Mouse (Mus musculus): ENCODE results near the gene Dus1l.
A peak's percentile ranks its signal among the peaks of the same experiment; 100 is the strongest.
"Not testable (repeated sequence)": the region's sequence is repeated elsewhere in the genome, so short reads cannot be mapped to it uniquely, and the experiment has no call there.

The Dus1l gene

DNA sequence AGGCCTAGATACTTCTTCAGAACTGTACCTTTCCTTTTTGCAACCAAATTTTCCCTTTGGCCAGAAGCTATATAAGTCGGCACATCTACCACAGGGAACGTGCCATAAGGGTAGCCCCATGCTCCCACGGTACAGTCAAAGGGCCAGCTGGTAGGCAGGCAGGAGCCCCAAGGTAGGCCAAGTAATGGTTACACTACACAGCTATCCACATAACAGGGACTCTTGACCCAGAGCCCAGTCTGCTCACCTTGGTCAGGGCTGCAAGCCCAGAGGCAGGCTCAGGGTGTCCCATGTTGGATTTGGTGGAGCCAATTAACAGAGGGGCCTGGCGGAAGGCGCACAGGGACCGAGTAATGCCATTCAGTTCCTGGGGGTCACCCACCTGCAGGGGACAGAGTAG, 23.4 kb upstream of the Dus1l start:
- DNase-seq (ENCODE audit: low spot score in 2 of 2), result no peak

GRCm38 (mm10) chr11:120818251-120818650, 22.0 kb upstream of the Dus1l start:
- DNase-seq (ENCODE audit: low spot score in 2 of 2), result no peak

DNA sequence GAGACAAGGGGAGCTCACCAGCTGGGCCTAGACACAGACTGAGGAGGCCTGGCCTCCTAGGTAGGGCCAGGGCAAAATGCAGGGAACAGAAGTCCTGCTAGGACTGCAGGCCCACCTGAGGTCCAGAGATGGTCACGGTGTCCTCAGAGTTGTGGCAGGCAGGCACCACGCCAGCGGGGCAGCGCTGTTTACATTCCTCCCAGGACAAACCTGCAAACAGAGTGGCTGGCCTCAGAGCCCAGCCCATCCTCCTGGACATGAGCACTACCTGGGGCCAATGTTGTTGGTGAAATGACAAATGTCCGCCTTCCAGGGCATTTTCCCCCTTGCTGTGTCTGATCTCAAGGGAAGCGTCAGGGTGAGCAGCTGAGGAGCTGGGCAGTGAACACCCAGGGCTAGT, 21.2 kb upstream of the Dus1l start:
- DNase-seq (ENCODE audit: low spot score in 2 of 2), result no peak

DNA sequence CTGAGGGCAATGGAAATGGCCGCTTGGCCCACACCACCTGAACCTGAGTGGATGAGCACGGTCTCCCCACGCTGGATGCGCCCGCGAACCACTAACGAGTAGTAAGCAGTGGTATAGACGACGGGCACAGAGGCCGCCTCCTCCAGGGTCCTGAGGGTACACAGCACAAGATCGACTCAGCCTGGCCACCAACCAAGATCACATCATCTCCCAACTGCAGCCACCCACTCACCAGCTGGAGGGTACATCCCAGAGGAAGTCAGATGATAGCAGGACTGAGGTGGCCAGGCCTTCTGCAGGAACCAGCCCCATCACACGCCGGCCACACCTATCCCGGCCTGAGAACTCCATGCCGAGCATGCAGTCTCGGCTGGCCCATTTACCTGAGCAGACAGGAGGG, 15.9 kb upstream of the Dus1l start:
- DNase-seq (ENCODE audit: low spot score in 2 of 2), result no peak

GRCm38 (mm10) chr11:120808010-120808409, 11.8 kb upstream of the Dus1l start:
- DNase-seq (ENCODE audit: low spot score in 2 of 2), result no peak

- DNase-seq (ENCODE audit: low spot score in 2 of 2), result no peak
Measured at GRCm38 (mm10) chr11:120805375-120806298, 9.4 kb upstream of the Dus1l start.

DNA sequence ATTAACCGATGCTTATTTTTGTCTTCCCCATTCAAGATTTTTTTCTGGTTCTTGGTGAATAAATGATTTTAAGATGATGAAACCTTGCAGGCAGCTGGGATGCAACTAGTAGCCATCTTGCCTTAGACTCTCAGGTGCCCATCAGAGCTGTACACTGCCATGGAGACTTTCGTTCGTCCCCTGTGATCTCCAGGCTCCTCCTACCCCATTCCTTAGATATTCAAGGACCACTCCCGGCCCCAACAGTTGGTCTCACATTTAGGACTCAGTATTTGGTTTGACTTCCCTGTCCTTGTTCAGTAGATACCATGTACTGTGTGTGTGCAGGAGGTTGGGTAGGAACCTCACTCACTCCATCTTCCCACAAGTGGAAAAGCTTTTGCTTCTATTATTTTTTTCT, 8.6 kb upstream of the Dus1l start:
- DNase-seq (ENCODE audit: low spot score in 2 of 2), result no peak

GRCm38 (mm10) chr11:120804274-120804673, 8.1 kb upstream of the Dus1l start:
- no peak for DNase-seq (ENCODE audit: low spot score in 2 of 2)

DNA sequence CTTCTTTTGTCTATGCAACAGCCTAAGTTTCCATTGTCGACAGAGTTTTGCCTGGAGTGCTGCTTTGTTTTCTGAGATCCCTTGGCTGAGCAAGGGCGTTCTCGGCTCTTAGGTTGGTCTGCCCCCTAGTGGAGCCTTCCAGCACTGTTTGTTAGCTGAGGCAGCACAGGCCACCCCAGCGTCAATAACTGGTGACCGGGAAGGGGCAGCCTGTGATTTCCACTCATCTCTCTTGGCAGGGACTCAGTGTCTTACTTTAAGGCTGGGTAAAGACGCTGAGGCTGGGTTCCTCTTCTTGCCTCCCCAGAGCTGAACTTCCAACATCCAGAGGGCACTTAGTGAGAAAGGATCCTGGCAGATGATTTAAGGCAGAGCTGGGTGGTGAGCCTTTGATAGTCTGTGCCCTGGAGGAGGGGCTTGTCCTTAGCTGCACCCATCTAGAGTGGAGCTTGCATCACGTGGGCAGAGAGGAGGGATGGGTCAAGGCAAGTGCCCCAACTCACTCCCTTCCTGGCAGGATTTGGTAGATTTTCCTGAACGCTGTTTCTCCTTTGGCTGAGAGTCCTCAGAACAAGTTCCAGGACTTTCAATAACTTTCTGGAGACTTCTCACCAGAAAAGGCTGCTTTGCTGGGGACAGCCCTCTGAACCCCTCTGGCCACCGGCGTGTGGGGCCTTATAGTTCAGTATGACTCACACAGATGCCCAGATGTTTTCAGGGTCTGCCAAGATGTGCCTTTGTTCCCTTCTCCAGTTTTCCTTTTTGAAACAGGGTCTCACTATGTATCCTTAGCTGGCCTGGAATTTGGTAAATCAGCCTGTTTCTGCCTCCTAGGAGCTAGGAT, 4.1 kb upstream of the Dus1l start:
- peak; percentile 78 to 91 for DNase-seq (ENCODE audit: low spot score in 2 of 2)

GRCm38 (mm10) chr11:120799316-120799890, 3.2 kb upstream of the Dus1l start:
- DNase-seq (ENCODE audit: low spot score in 2 of 2), result no peak

DNA sequence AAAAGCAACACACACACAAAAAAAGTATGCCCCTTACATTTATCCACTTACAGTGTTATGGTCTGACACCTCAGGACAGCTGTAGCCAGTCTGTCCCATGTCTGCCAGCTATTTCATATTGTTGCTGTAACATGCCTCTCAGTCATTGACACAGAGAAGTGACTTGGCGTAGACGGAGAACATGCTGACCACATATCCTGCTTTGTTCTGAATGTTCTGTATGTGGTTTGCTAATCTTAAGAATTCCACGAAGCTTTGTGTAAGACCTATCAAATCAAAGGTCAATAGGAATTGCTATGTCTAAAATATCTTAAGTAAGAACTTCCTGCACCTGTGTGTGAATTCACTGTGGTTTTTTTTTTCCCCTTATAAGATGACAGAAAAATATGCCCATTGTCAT, 2.0 kb upstream of the Dus1l start:
- no peak for DNase-seq (ENCODE audit: low spot score in 2 of 2)

GRCm38 (mm10) chr11:120796614-120796946, 377 bp upstream of the Dus1l start:
- DNase-seq (ENCODE audit: low spot score in 2 of 2), result no peak

GRCm38 (mm10) chr11:120792652-120793051, 3.6 kb downstream of the Dus1l start:
- no peak for DNase-seq (ENCODE audit: low spot score in 2 of 2)

- DNase-seq (ENCODE audit: low spot score in 2 of 2), result no peak
Measured at GRCm38 (mm10) chr11:120789810-120790209, 6.4 kb downstream of the Dus1l start.

DNA sequence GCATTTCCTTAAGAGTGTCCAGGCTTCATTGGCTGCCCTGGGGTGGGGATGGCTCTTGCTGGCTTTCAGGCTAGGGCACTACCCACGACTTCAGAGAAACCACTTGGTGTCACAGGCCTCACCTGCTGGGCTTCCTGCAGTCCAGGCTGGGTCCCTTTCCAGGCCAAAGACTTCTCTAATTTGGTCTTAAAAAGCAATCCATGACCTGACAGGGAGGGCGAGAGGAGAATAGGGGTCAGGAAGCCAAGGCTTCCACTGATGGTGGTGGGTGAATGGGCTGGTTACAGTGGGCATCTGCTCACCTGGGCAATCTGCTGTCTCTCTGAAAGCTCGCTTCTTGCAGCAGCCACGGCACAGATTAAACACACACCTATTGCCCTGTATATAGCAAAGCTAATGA, 6.8 kb downstream of the Dus1l start:
- no peak for DNase-seq (ENCODE audit: low spot score in 2 of 2)

GRCm38 (mm10) chr11:120788460-120788859, 7.7 kb downstream of the Dus1l start:
- not testable (repeated sequence) for DNase-seq (ENCODE audit: low spot score in 2 of 2)

GRCm38 (mm10) chr11:120785145-120785544, 11.1 kb downstream of the Dus1l start:
- DNase-seq (ENCODE audit: low spot score in 2 of 2), result no peak

DNA sequence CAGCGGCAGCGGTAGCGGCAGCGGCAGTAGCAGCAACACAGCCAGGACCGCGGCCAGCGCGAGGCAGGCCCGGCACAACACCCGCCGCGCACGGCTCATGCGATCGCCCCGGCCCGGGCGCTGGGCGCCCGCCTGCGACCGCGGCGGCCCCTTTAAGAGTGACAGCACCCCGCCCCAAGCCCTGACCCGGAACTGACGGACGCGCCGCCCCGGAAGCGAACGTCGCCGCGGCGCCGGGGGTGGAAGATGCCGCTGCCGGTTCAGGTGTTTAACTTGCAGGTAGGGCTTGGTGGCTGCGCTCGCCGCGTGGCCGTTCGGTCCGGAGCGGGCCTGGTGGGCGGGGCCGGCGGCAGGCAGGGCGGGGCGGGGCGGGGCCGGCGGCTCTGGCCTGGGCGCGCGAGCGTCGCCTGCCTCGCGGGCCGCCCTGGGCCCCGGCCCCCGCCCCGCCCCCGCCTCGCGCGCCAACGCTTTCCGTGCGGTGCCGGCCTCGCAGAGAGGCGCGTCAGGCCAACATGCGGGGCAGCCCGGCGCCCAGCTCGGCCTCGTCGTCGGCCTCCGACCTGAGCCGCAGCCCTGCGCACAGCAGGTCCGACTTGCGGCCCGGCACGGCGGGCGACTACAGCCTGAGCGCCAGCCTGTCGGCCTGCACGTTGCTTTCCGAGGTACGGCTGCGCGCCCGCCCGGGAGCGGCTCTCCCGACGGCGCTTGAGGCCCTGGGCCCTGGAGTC, 12.0 kb downstream of the Dus1l start, which contains the start of the genes Rfng and Gps1:
Gene Rfng (minus strand): TSS at position 144 of the 728 bp plus-strand sequence.
Gene Gps1 (plus strand): TSS at position 209 of the 728 bp plus-strand sequence.
- DNase-seq (ENCODE audit: low spot score in 2 of 2), result peak; percentile 77 to 87

- no peak for DNase-seq (ENCODE audit: low spot score in 2 of 2)
Measured at GRCm38 (mm10) chr11:120783426-120784063, 12.7 kb downstream of the Dus1l start.

- DNase-seq (ENCODE audit: low spot score in 2 of 2), result not testable (repeated sequence)
Measured at GRCm38 (mm10) chr11:120781361-120781760, 14.8 kb downstream of the Dus1l start.

- DNase-seq (ENCODE audit: low spot score in 2 of 2), result no peak
Measured at GRCm38 (mm10) chr11:120779876-120780275, 16.3 kb downstream of the Dus1l start.

Data from spleen, postnatal 10 days (tissue).